16 mouse cellular contexts compared by ENCODE assay signal in genomic region chr6:103675145-103675544, GRCm38 (mm10).
"Had no signal": no experiment of that assay in that cellular context is flagged by ENCODE, and none has a peak within 500 bp of the region (broad histone marks: within the 10 kb centered on the region; RNA-seq: fewer than 3 reads in every experiment).

No protein-coding gene starts in this region.

- H3K27me3 ChIP-seq: liver, embryonic 13.5 days had no signal

- H3K4me1 ChIP-seq: liver, embryonic 13.5 days had no signal

- ATAC-seq: intestine, postnatal 0 days had no signal

- H3K27ac ChIP-seq: liver, embryonic 13.5 days had no signal

- H3K9ac ChIP-seq: liver, embryonic 13.5 days had no signal

- DNase-seq: kidney, adult 2 months; kidney, postnatal 10 days; kidney, postnatal 36 days; layer of hippocampus, adult 9-11 months; liver, embryonic 13.5 days; lung, adult 2 months; lung, postnatal 14 days; lung, postnatal 4 days; midbrain, embryonic 14.5 days; retina, postnatal 1 day; right cerebral cortex, postnatal 25 days; spleen, adult 18-20 months; thymus, adult 18-20 months; thymus, postnatal 36 days had no signal

- H3K4me3 ChIP-seq: liver, embryonic 13.5 days had no signal

- H3K4me2 ChIP-seq: liver, embryonic 13.5 days; midbrain, embryonic 11.5 days had no signal

- H3K9me3 ChIP-seq: liver, embryonic 13.5 days had no signal

- H3K36me3 ChIP-seq: liver, embryonic 13.5 days had no signal
